Mouse (Mus musculus) megakaryocyte, embryonic 14.5 days (primary cell): ENCODE measurements at regions not wholly inside any gene's neighbourhood (a gene's known extent, or its start where the extent isn't known, plus 50 kb on each side); places are given as distances from the start of the nearest gene placed in this dataset.

Experiments used
- FLI1 ChIP-seq: IDR thresholded peaks from 2 replicates; pipeline ENCODE4 v1.6.1; 2012; ENCODE audit warnings: low read length, inconsistent platforms, mixed read lengths
- GATA1 ChIP-seq: IDR thresholded peaks from 3 replicates; pipeline ENCODE4 v1.6.1; 2012; ENCODE audit warnings: mixed read lengths, low read length, inconsistent platforms, borderline replicate concordance

DNA sequence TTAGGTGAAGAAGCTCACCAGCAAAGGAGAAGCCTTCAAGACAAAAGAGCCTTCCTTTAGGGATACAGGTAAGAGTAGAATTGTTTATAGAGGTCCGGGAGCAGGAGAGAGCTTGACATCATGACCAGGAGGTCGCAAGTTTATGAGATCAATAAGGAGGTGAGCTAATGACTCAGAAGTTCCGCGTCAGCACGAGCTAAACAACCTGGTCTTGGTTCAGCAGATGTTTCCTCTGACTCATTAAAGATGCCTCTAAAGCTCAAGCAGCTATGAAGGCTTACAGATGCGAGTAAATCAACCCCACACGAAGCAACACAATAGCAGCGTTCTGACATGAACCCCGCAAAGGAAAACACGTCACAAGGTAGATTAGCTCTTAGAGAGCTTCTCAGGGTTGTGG lies 171.1 kb upstream of the Jade1 start:
- no peak for TF ChIP-seq GATA1
- TF ChIP-seq FLI1 = no peak
